Mouse (Mus musculus) lung, embryonic 14.5 days (tissue): Measurements from ENCODE around the gene Ushbp1. TPM values are rescaled to one million over a fixed set of nuclear protein-coding genes. Genes with fewer than 3 reads are reported as not detected.

ENCODE experiments used
- ATAC-seq: fragments of 200-750 bp; cut with Nextera tagmentation; 2 replicates; pipeline ENCODE4 v1.8.0; 2017; ENCODE audit warnings: mild to moderate bottlenecking, moderate TSS enrichment, moderate library complexity; ENCODE audit not compliant: insufficient read depth
- DNase-seq: peaks from one replicate; pipeline ENCODE4 v3.0.0-alpha.2; 2015
- H3K27ac ChIP-seq: fragments of 300-500 bp; sonication (generic); 2 replicates; pipeline ENCODE4 v1.5.1; 2014; ENCODE audit warnings: low read depth, mild to moderate bottlenecking, moderate library complexity
- H3K27me3 ChIP-seq: fragments of 300-500 bp; sonication (generic); 2 replicates; pipeline ENCODE4 v1.6.1; 2014; ENCODE audit warnings: low read length, control low read depth; ENCODE audit not compliant: insufficient read depth
- H3K36me3 ChIP-seq: fragments of 300-500 bp; sonication (generic); 2 replicates; pipeline ENCODE4 v1.6.1; 2014; ENCODE audit warnings: control low read depth; ENCODE audit not compliant: insufficient read depth
- H3K4me1 ChIP-seq: fragments of 300-500 bp; sonication (generic); 2 replicates; pipeline ENCODE4 v1.6.1; 2014; ENCODE audit warnings: antibody characterized with exemption, control low read depth; ENCODE audit not compliant: insufficient read depth
- H3K4me2 ChIP-seq: fragments of 300-500 bp; sonication (generic); 2 replicates; pipeline ENCODE4 v1.6.1; 2014; ENCODE audit warnings: mild to moderate bottlenecking
- H3K4me3 ChIP-seq: fragments of 300-500 bp; sonication (generic); 2 replicates; pipeline ENCODE4 v1.5.1; 2014; ENCODE audit warnings: low read depth, low read length
- H3K9ac ChIP-seq: fragments of 300-500 bp; sonication (generic); 2 replicates; pipeline ENCODE4 v1.6.1; 2014
- H3K9me3 ChIP-seq: fragments of 300-500 bp; sonication (generic); 2 replicates; pipeline ENCODE4 v1.6.1; 2016; ENCODE audit warnings: low read depth, low read length, control low read depth
- CTCF ChIP-seq: IDR thresholded peaks from 2 replicates; pipeline ENCODE4 v1.5.1; 2016; ENCODE audit warnings: antibody characterized with exemption, low read depth
- WGBS: fragments of 180-500 bp; shearing (Covaris S2); extraction: QIAGEN DNeasy Blood & Tissue Kit; methylation state at CpG from one replicate; pipeline ENCODE4 v1.1.7; 2014; 5-methylcytosine and 5-hydroxymethylcytosine counted together
- polyA plus RNA-seq: library from polyadenylated mRNA; unstranded; fragments of >200 nt; fragmentation: Nextera tagmentation; extraction: Ambion mirVana; gene quantifications from 2 replicates; pipeline ENCODE4 v1.2.1, GENCODE M21; 2014

Ushbp1 gene
- polyA plus RNA-seq, 1 experiment from 2014 or later = 20.6 TPM

GRCm38 (mm10) chr8:71376423-71377030, 19.1 kb downstream of the Ushbp1 start:
- DNase-seq = no peak
- no peak overlapping the region; the same call in 1 of the 2 replicates for H3K9ac ChIP-seq

GRCm38 (mm10) chr8:71375581-71376422, 19.8 kb downstream of the Ushbp1 start:
- Histone ChIP-seq H3K9ac (no peak overlapping the region; the same call in 1 of the 2 replicates), H3K4me1 (peaks cover 18% of the 10 kb centered on the region)

More at GRCm38 (mm10) chr8:71376423-71377030, 19.1 kb downstream of the Ushbp1 start:
- Histone ChIP-seq H3K4me1 (peaks cover 18% of the 10 kb centered on the region), H3K36me3 (peaks cover 53% of the 10 kb centered on the region), H3K27ac (no peak overlapping the region), H3K4me3 (peak overlapping the region; percentile 16; the same call in 1 of the 2 replicates), H3K4me2 (peak overlapping the region; percentile 57), H3K27me3 (no peaks in the 10 kb centered on the region), H3K9me3 (no peaks in the 10 kb centered on the region)
- WGBS = 47% methylated on average over 8 of the region's 8 CpGs
- ATAC-seq = no peak
- TF ChIP-seq CTCF = no peak

GRCm38 (mm10) chr8:71374616-71375206, 20.9 kb downstream of the Ushbp1 start:
- TF ChIP-seq CTCF = no peak
- peaks cover 56% of the 10 kb centered on the region for H3K36me3 ChIP-seq
- H3K27ac ChIP-seq = no peak overlapping the region
- no peaks in the 10 kb centered on the region for H3K9me3 ChIP-seq
- ATAC-seq = no peak
- H3K9ac ChIP-seq = no peak overlapping the region
- H3K4me1 ChIP-seq = peaks cover 15% of the 10 kb centered on the region
- WGBS = 82% methylated on average over 17 of the region's 17 CpGs
- DNase-seq = peak; percentile 32
- no peak overlapping the region for H3K4me2 ChIP-seq
- H3K27me3 ChIP-seq = no peaks in the 10 kb centered on the region
- no peak overlapping the region for H3K4me3 ChIP-seq

More at GRCm38 (mm10) chr8:71375581-71376422, 19.8 kb downstream of the Ushbp1 start:
- DNase-seq (peak; percentile 77), ATAC-seq (no peak)
- Histone ChIP-seq H3K4me2 (peak overlapping the region; percentile 57), H3K27ac (peak overlapping the region; percentile 18; the same call in 1 of the 2 replicates), H3K9me3 (no peaks in the 10 kb centered on the region), H3K27me3 (no peaks in the 10 kb centered on the region), H3K36me3 (peaks cover 53% of the 10 kb centered on the region), H3K4me3 (peak overlapping the region; percentile 16)
- peak; percentile 25; the same call in 1 of the 2 replicates for TF ChIP-seq CTCF
- 14% methylated on average over 73 of the region's 74 CpGs for WGBS

- Histone ChIP-seq H3K4me1 (peaks cover 12% of the 10 kb centered on the region), H3K27me3 (no peaks in the 10 kb centered on the region), H3K4me2 (no peak overlapping the region), H3K9ac (no peak overlapping the region), H3K27ac (no peak overlapping the region), H3K9me3 (no peaks in the 10 kb centered on the region), H3K4me3 (no peak overlapping the region), H3K36me3 (peaks cover 63% of the 10 kb centered on the region)
- DNase-seq (no peak), ATAC-seq (no peak)
- TF ChIP-seq CTCF = 0 out of 2 replicates have a peak, but pooled peaks have one; percentile 12
- 93% methylated on average over 3 of the region's 3 CpGs for WGBS
Measured at GRCm38 (mm10) chr8:71373000-71373399, 22.6 kb downstream of the Ushbp1 start.

- Histone ChIP-seq H3K27me3 (no peaks in the 10 kb centered on the region), H3K36me3 (peaks cover 58% of the 10 kb centered on the region), H3K27ac (no peak overlapping the region), H3K4me1 (peaks cover 14% of the 10 kb centered on the region), H3K9me3 (no peaks in the 10 kb centered on the region), H3K9ac (no peak overlapping the region), H3K4me2 (no peak overlapping the region), H3K4me3 (no peak overlapping the region)
- peak; percentile 9; the same call in 1 of the 2 replicates for TF ChIP-seq CTCF
- no peak for ATAC-seq
- no peak for DNase-seq
- WGBS = 82% methylated on average over 12 of the region's 12 CpGs
Measured at GRCm38 (mm10) chr8:71372427-71372826, 23.2 kb downstream of the Ushbp1 start.

- peak; percentile 99 for DNase-seq
- no peaks in the 10 kb centered on the region for H3K27me3 ChIP-seq
- peak; percentile 86 for ATAC-seq
- peak within 1 kb of the TSS; percentile 60 for H3K27ac ChIP-seq
- H3K36me3 ChIP-seq = peaks cover 51% of the 10 kb centered on the region
- H3K9me3 ChIP-seq = no peaks in the 10 kb centered on the region
- H3K4me2 ChIP-seq = peak within 1 kb of the TSS; percentile 62
- peak; percentile 81 for TF ChIP-seq CTCF
- H3K4me1 ChIP-seq = peaks cover 9% of the 10 kb centered on the region
- peak within 1 kb of the TSS; percentile 63 for H3K4me3 ChIP-seq
- WGBS = 1% methylated on average over 66 of the region's 68 CpGs
- peak within 1 kb of the TSS; percentile 39; the same call in 1 of the 2 replicates for H3K9ac ChIP-seq
Measured at GRCm38 (mm10) chr8:71371236-71371848, 24.3 kb downstream of the Ushbp1 start, which contains the start of gene Ocel1. Gene Ocel1 (plus strand): TSS chr8:71371298.
